Mouse (Mus musculus) liver, postnatal 0 days (tissue): Measurements from ENCODE around the gene Tsks. TPM values are rescaled to one million over a fixed set of nuclear protein-coding genes. Genes with fewer than 3 reads are reported as not detected.

ENCODE experiments used
- ATAC-seq: fragments of 200-750 bp; cut with Nextera tagmentation; 2 replicates; pipeline ENCODE4 v1.8.0; 2017; ENCODE audit warnings: mild to moderate bottlenecking, moderate library complexity
- DNase-seq: peaks from one replicate; pipeline ENCODE4 v3.0.0-alpha.2; 2016
- H3K27ac ChIP-seq: fragments of 300-500 bp; sonication (generic); 2 replicates; pipeline ENCODE4 v1.5.1; 2014; ENCODE audit warnings: antibody characterized with exemption, moderate library complexity, mild to moderate bottlenecking, low read depth
- H3K27me3 ChIP-seq: fragments of 300-500 bp; sonication (generic); 2 replicates; pipeline ENCODE4 v1.6.1; 2014; ENCODE audit warnings: low read length, control low read depth, mixed read lengths; ENCODE audit not compliant: insufficient read depth
- H3K36me3 ChIP-seq: fragments of 300-500 bp; sonication (generic); replicated peaks from 2 replicates; pipeline ENCODE4 v1.6.1; 2014; ENCODE audit warnings: mild to moderate bottlenecking, control low read depth, low read length, moderate library complexity, mixed read lengths; ENCODE audit not compliant: insufficient read depth
- H3K4me1 ChIP-seq: fragments of 300-500 bp; sonication (generic); 2 replicates; pipeline ENCODE4 v1.6.1; 2014; ENCODE audit warnings: antibody characterized with exemption, mild to moderate bottlenecking, control low read depth; ENCODE audit not compliant: insufficient read depth
- H3K4me2 ChIP-seq: fragments of 300-500 bp; sonication (generic); 2 replicates; pipeline ENCODE4 v1.6.1; 2014; ENCODE audit warnings: low read depth, mild to moderate bottlenecking, low read length, moderate library complexity, mixed read lengths
- H3K4me3 ChIP-seq: fragments of 300-500 bp; sonication (generic); 2 replicates; pipeline ENCODE4 v1.5.1; 2014; ENCODE audit warnings: low read depth, low read length
- H3K9ac ChIP-seq: fragments of 300-500 bp; sonication (generic); replicated peaks from 2 replicates; pipeline ENCODE4 v1.6.1; 2014; ENCODE audit warnings: mild to moderate bottlenecking, moderate library complexity
- H3K9me3 ChIP-seq: fragments of 300-500 bp; sonication (generic); 2 replicates; pipeline ENCODE4 v1.6.1; 2016; ENCODE audit warnings: mild to moderate bottlenecking, control low read depth, low read length, mixed read lengths
- CTCF ChIP-seq: sonication (generic); IDR thresholded peaks from 2 replicates; pipeline ENCODE4 v1.5.1; 2016; ENCODE audit warnings: antibody characterized with exemption, low read depth
- EP300 ChIP-seq: IDR thresholded peaks from 2 replicates; pipeline ENCODE4 v1.6.1; 2016; ENCODE audit warnings: antibody characterized with exemption, low read depth, mild to moderate bottlenecking
- whole genome bisulfite sequencing: fragments of 180-500 bp; shearing (Covaris S2); extraction: QIAGEN DNeasy Blood & Tissue Kit; methylation state at CpG from one replicate; pipeline ENCODE4 v1.1.7; 2014; ENCODE audit not compliant: insufficient replicate concordance; 5-methylcytosine and 5-hydroxymethylcytosine counted together
- polyA plus RNA-seq: library from polyadenylated mRNA; unstranded; fragments of >200 nt; fragmentation: Nextera tagmentation; extraction: Ambion mirVana; gene quantifications from 2 replicates; pipeline ENCODE4 v1.2.1, GENCODE M21; 2015

Gene Tsks
- polyA plus RNA-seq, 1 experiment from 2014 or later, result 0.06 TPM

DNA sequence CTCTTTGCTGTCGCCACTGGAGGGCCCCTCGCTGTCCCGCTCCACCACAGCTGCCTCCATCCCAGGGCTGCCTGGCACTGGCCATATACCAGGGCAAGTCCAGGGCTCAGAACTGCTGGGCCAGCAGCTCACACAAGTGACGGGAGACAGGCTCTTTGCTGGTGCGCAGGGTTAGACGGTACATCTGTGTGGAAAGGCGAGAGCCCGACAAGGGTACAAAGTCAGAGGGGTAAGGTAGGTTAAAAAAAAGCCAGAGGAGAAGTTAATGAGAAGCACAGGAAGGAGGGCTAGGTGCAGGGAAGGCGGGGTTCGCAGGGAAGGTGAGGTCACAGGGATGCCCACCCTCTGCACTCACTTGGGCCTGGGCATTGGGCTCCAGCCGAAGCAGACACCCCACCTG is 42.4 kb upstream of the Tsks start:
- peaks cover 51% of the 10 kb centered on the region for H3K36me3 ChIP-seq

GRCm38 (mm10) chr7:44901230-44901722 is 41.7 kb upstream of the Tsks start:
- Histone ChIP-seq H3K4me1 (peaks cover 16% of the 10 kb centered on the region), H3K36me3 (peaks cover 58% of the 10 kb centered on the region), H3K9me3 (no peaks in the 10 kb centered on the region), H3K9ac (no peak overlapping the region), H3K4me3 (peak overlapping the region; percentile 31), H3K27ac (no peak overlapping the region), H3K27me3 (no peaks in the 10 kb centered on the region), H3K4me2 (peak overlapping the region; percentile 64)
- TF ChIP-seq CTCF (peak; percentile 41), EP300 (no peak)
- DNase-seq (peak; percentile 87), ATAC-seq (peak; percentile 58)
- 11% methylated on average over 21 of the region's 21 CpGs for WGBS

More for the DNA sequence above, 42.4 kb upstream of the Tsks start:
- WGBS, result 93% methylated on average over 11 of the region's 11 CpGs
- no peak for ATAC-seq
- TF ChIP-seq CTCF, result no peak
- no peak for TF ChIP-seq EP300
- no peak overlapping the region for H3K4me3 ChIP-seq
- H3K27me3 ChIP-seq, result no peaks in the 10 kb centered on the region
- no peak overlapping the region; the same call in 1 of the 2 replicates for H3K9ac ChIP-seq
- DNase-seq, result no peak
- H3K27ac ChIP-seq, result no peak overlapping the region
- no peak overlapping the region; the same call in 1 of the 2 replicates for H3K4me2 ChIP-seq
- no peaks in the 10 kb centered on the region for H3K9me3 ChIP-seq
- peaks cover 20% of the 10 kb centered on the region for H3K4me1 ChIP-seq

- Histone ChIP-seq H3K4me3 (no peak overlapping the region), H3K9me3 (no peaks in the 10 kb centered on the region), H3K9ac (no peak overlapping the region), H3K27me3 (no peaks in the 10 kb centered on the region), H3K4me1 (peaks cover 5% of the 10 kb centered on the region; the same call in 1 of the 2 replicates), H3K36me3 (peaks cover 78% of the 10 kb centered on the region), H3K4me2 (no peak overlapping the region), H3K27ac (no peak overlapping the region)
- TF ChIP-seq CTCF (no peak), EP300 (no peak)
- ATAC-seq (no peak), DNase-seq (no peak)
- WGBS, result 91% methylated on average over 20 of the region's 20 CpGs
Measured at GRCm38 (mm10) chr7:44905430-44905829, 37.6 kb upstream of the Tsks start.

DNA sequence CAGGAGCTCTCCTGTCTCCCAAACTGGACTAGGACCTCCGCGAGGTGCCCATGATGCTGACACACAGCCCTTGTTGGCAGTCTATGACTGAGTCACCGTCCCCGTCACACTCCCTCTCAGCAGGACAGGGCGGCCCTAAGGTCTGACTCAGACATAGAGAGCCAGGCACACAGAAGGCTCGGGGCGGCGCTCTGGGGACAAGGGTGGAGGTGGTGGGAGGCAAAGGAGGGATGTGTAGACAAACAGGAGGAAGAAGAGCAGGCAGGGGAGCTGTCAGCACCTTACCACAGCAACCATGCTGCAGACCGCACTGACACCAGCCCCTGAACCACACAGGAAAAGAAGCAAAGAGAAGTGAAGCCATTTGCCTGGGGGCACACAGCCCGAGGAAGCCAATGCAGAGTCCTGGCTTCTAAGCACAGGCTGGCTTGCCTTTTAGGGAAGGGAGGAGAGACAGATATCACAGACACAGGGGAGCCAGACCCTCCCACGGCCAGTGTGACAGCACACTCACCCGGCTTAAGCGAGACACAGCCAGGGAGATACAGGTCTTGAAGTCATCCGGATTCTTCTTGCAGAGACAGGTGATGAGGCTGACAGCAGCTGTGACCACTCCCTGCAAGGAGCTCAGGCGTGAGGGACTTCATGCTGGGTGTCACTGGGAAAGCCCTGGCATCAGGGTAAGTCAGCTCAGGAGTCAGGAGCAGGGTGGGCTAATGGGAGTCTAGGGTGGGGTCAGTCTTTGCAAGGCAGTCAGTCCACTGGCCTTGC is 34.1 kb upstream of the Tsks start:
- Histone ChIP-seq H3K9me3 (no peaks in the 10 kb centered on the region), H3K4me2 (no peak overlapping the region), H3K4me1 (no peaks in the 10 kb centered on the region), H3K4me3 (no peak overlapping the region), H3K9ac (no peak overlapping the region), H3K27ac (no peak overlapping the region), H3K36me3 (peaks cover 72% of the 10 kb centered on the region), H3K27me3 (no peaks in the 10 kb centered on the region)
- DNase-seq (no peak), ATAC-seq (no peak)
- TF ChIP-seq CTCF (no peak), EP300 (no peak)
- WGBS, result 77% methylated on average over 15 of the region's 15 CpGs

DNA sequence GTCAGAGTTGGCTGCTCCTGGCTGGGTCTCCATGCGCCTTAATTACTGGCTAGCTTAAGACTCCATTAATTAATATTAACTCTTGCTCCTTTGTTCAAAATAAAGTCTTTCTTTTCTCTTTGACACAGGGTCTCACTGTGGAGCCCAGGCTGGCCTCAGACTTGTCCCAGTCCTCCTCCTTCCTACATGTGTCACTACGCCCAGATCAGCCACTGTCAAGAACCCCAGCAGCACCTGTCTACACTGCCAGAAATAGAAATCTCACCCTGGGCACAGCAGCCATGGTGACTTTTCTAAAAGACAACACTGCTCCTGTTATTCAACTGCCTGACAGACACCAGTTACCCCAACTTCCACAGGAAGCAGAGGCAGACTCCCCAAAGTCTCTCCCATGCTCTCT is 28.6 kb upstream of the Tsks start:
- Histone ChIP-seq H3K27me3 (no peaks in the 10 kb centered on the region), H3K27ac (no peak overlapping the region), H3K4me1 (no peaks in the 10 kb centered on the region), H3K4me2 (no peak overlapping the region), H3K36me3 (peaks cover 44% of the 10 kb centered on the region), H3K9ac (no peak overlapping the region), H3K9me3 (no peaks in the 10 kb centered on the region), H3K4me3 (no peak overlapping the region)
- 90% methylated on average over 2 of the region's 2 CpGs for WGBS
- DNase-seq (no peak), ATAC-seq (no peak)
- TF ChIP-seq CTCF (no peak), EP300 (no peak)

GRCm38 (mm10) chr7:44915314-44915713 is 27.7 kb upstream of the Tsks start:
- H3K9ac ChIP-seq, result no peak overlapping the region
- no peaks in the 10 kb centered on the region for H3K4me1 ChIP-seq
- TF ChIP-seq CTCF, result no peak
- TF ChIP-seq EP300, result no peak
- DNase-seq, result no peak
- peaks cover 38% of the 10 kb centered on the region for H3K36me3 ChIP-seq
- H3K27me3 ChIP-seq, result no peaks in the 10 kb centered on the region
- 88% methylated on average over 9 of the region's 9 CpGs for WGBS
- no peaks in the 10 kb centered on the region for H3K9me3 ChIP-seq
- no peak overlapping the region for H3K4me2 ChIP-seq
- no peak overlapping the region for H3K4me3 ChIP-seq
- ATAC-seq, result no peak
- no peak overlapping the region for H3K27ac ChIP-seq
